Mouse (Mus musculus): Measurements from ENCODE around the gene Nfic. TPM values are rescaled to one million over a fixed set of nuclear protein-coding genes. Genes with fewer than 3 reads are reported as not detected.

Gene Nfic
- polyA plus RNA-seq, 1 experiment from 2014 or later = 6.9 TPM

- peaks cover 8% of the 10 kb centered on the region for H3K4me1 ChIP-seq (ENCODE audit: control insufficient read depth, insufficient read depth, low read length)
- no peak overlapping the region for H3K27ac ChIP-seq (ENCODE audit: low read depth, low read length)
- DNase-seq (ENCODE audit: low spot score, missing footprints) (peak; percentile 85), ATAC-seq (ENCODE audit: low FRiP score) (no peak)
- H3K27me3 ChIP-seq (ENCODE audit: control insufficient read depth, insufficient read depth, low read length) = peaks cover 55% of the 10 kb centered on the region
- H3K36me3 ChIP-seq (ENCODE audit: control insufficient read depth, insufficient read depth, low read length) = no peaks in the 10 kb centered on the region
- no peaks in the 10 kb centered on the region for H3K9me3 ChIP-seq (ENCODE audit: control insufficient read depth, low read length)
- WGBS = 76% methylated on average over 4 of the region's 4 CpGs
- peak overlapping the region; percentile 64; the same call in 1 of the 2 replicates for H3K4me2 ChIP-seq
- no peak overlapping the region for H3K4me3 ChIP-seq (ENCODE audit: low read depth, low read length)
- no peak overlapping the region for H3K9ac ChIP-seq (ENCODE audit: low read length)
Measured at GRCm38 (mm10) chr10:81463531-81463930, 8.1 kb upstream of the Nfic start.

- H3K4me1 ChIP-seq (ENCODE audit: control insufficient read depth, insufficient read depth, low read length) = peaks cover 8% of the 10 kb centered on the region
- H3K4me3 ChIP-seq (ENCODE audit: low read depth, low read length) = no peak overlapping the region
- H3K9ac ChIP-seq (ENCODE audit: low read length) = no peak overlapping the region
- no peak overlapping the region for H3K27ac ChIP-seq (ENCODE audit: low read depth, low read length)
- H3K27me3 ChIP-seq (ENCODE audit: control insufficient read depth, insufficient read depth, low read length) = peaks cover 58% of the 10 kb centered on the region
- H3K4me2 ChIP-seq = no peak overlapping the region
- ATAC-seq (ENCODE audit: low FRiP score) (no peak), DNase-seq (ENCODE audit: low spot score, missing footprints) (no peak)
- no peaks in the 10 kb centered on the region for H3K36me3 ChIP-seq (ENCODE audit: control insufficient read depth, insufficient read depth, low read length)
- no peaks in the 10 kb centered on the region for H3K9me3 ChIP-seq (ENCODE audit: control insufficient read depth, low read length)
- 69% methylated on average over 7 of the region's 7 CpGs for WGBS
Measured at GRCm38 (mm10) chr10:81462917-81463316, 7.5 kb upstream of the Nfic start.

- no peaks in the 10 kb centered on the region for H3K36me3 ChIP-seq (ENCODE audit: control insufficient read depth, insufficient read depth, low read length)
- WGBS = 35% methylated on average over 7 of the region's 7 CpGs
- no peaks in the 10 kb centered on the region for H3K9me3 ChIP-seq (ENCODE audit: control insufficient read depth, low read length)
- H3K4me1 ChIP-seq (ENCODE audit: control insufficient read depth, insufficient read depth, low read length) = peaks cover 8% of the 10 kb centered on the region
- no peak for ATAC-seq (ENCODE audit: low FRiP score)
- H3K9ac ChIP-seq (ENCODE audit: low read length) = no peak overlapping the region
- H3K27me3 ChIP-seq (ENCODE audit: control insufficient read depth, insufficient read depth, low read length) = peaks cover 58% of the 10 kb centered on the region
- no peak overlapping the region for H3K27ac ChIP-seq (ENCODE audit: low read depth, low read length)
- DNase-seq (ENCODE audit: low spot score, missing footprints) = peak; percentile 83
- H3K4me2 ChIP-seq = no peak overlapping the region
- no peak overlapping the region for H3K4me3 ChIP-seq (ENCODE audit: low read depth, low read length)
Measured at GRCm38 (mm10) chr10:81462415-81462804, 7.0 kb upstream of the Nfic start.

GRCm38 (mm10) chr10:81461673-81462414, 6.4 kb upstream of the Nfic start:
- Histone ChIP-seq H3K4me1 (ENCODE audit: control insufficient read depth, insufficient read depth, low read length) (peaks cover 8% of the 10 kb centered on the region), H3K27ac (ENCODE audit: low read depth, low read length) (no peak overlapping the region), H3K27me3 (ENCODE audit: control insufficient read depth, insufficient read depth, low read length) (peaks cover 58% of the 10 kb centered on the region), H3K36me3 (ENCODE audit: control insufficient read depth, insufficient read depth, low read length) (no peaks in the 10 kb centered on the region), H3K9ac (ENCODE audit: low read length) (no peak overlapping the region), H3K9me3 (ENCODE audit: control insufficient read depth, low read length) (no peaks in the 10 kb centered on the region), H3K4me3 (ENCODE audit: low read depth, low read length) (no peak overlapping the region), H3K4me2 (no peak overlapping the region)
- DNase-seq (ENCODE audit: low spot score, missing footprints) = peak; percentile 78
- ATAC-seq (ENCODE audit: low FRiP score) = no peak
- WGBS = 9% methylated on average over 16 of the region's 16 CpGs

- WGBS = 41% methylated on average over 11 of the region's 11 CpGs
- H3K27ac ChIP-seq (ENCODE audit: low read depth, low read length) = no peak overlapping the region
- peaks cover 54% of the 10 kb centered on the region for H3K27me3 ChIP-seq (ENCODE audit: control insufficient read depth, insufficient read depth, low read length)
- H3K4me1 ChIP-seq (ENCODE audit: control insufficient read depth, insufficient read depth, low read length) = peaks cover 8% of the 10 kb centered on the region
- no peak overlapping the region for H3K4me3 ChIP-seq (ENCODE audit: low read depth, low read length)
- DNase-seq (ENCODE audit: low spot score, missing footprints) (peak; percentile 83), ATAC-seq (ENCODE audit: low FRiP score) (no peak)
- no peaks in the 10 kb centered on the region for H3K9me3 ChIP-seq (ENCODE audit: control insufficient read depth, low read length)
- no peak overlapping the region for H3K4me2 ChIP-seq
- H3K36me3 ChIP-seq (ENCODE audit: control insufficient read depth, insufficient read depth, low read length) = no peaks in the 10 kb centered on the region
- no peak overlapping the region for H3K9ac ChIP-seq (ENCODE audit: low read length)
Measured at GRCm38 (mm10) chr10:81460951-81461350, 5.5 kb upstream of the Nfic start.

- Histone ChIP-seq H3K27ac (ENCODE audit: low read depth, low read length) (no peak overlapping the region), H3K9me3 (ENCODE audit: control insufficient read depth, low read length) (no peaks in the 10 kb centered on the region), H3K4me3 (ENCODE audit: low read depth, low read length) (no peak overlapping the region), H3K27me3 (ENCODE audit: control insufficient read depth, insufficient read depth, low read length) (peaks cover 54% of the 10 kb centered on the region), H3K36me3 (ENCODE audit: control insufficient read depth, insufficient read depth, low read length) (no peaks in the 10 kb centered on the region), H3K4me1 (ENCODE audit: control insufficient read depth, insufficient read depth, low read length) (peaks cover 8% of the 10 kb centered on the region), H3K4me2 (no peak overlapping the region), H3K9ac (ENCODE audit: low read length) (no peak overlapping the region)
- WGBS = 27% methylated on average over 20 of the region's 20 CpGs
- ATAC-seq (ENCODE audit: low FRiP score) (no peak), DNase-seq (ENCODE audit: low spot score, missing footprints) (peak; percentile 80)
Measured at GRCm38 (mm10) chr10:81460471-81460870, 5.0 kb upstream of the Nfic start.

- DNase-seq (ENCODE audit: low spot score, missing footprints) = peak; percentile 74
- no peak for ATAC-seq (ENCODE audit: low FRiP score)
- Histone ChIP-seq H3K36me3 (ENCODE audit: control insufficient read depth, insufficient read depth, low read length) (no peaks in the 10 kb centered on the region), H3K27me3 (ENCODE audit: control insufficient read depth, insufficient read depth, low read length) (peaks cover 56% of the 10 kb centered on the region), H3K27ac (ENCODE audit: low read depth, low read length) (no peak overlapping the region), H3K4me1 (ENCODE audit: control insufficient read depth, insufficient read depth, low read length) (peaks cover 4% of the 10 kb centered on the region), H3K9ac (ENCODE audit: low read length) (no peak overlapping the region), H3K9me3 (ENCODE audit: control insufficient read depth, low read length) (no peaks in the 10 kb centered on the region), H3K4me3 (ENCODE audit: low read depth, low read length) (no peak overlapping the region), H3K4me2 (no peak overlapping the region)
- 74% methylated on average over 21 of the region's 21 CpGs for WGBS
Measured at GRCm38 (mm10) chr10:81459399-81459798, 4.0 kb upstream of the Nfic start.

GRCm38 (mm10) chr10:81458267-81458666, 2.8 kb upstream of the Nfic start:
- Histone ChIP-seq H3K9me3 (ENCODE audit: control insufficient read depth, low read length) (no peaks in the 10 kb centered on the region), H3K4me2 (no peak overlapping the region), H3K27ac (ENCODE audit: low read depth, low read length) (no peak overlapping the region), H3K27me3 (ENCODE audit: control insufficient read depth, insufficient read depth, low read length) (peaks cover 57% of the 10 kb centered on the region), H3K36me3 (ENCODE audit: control insufficient read depth, insufficient read depth, low read length) (no peaks in the 10 kb centered on the region), H3K9ac (ENCODE audit: low read length) (no peak overlapping the region), H3K4me3 (ENCODE audit: low read depth, low read length) (no peak overlapping the region), H3K4me1 (ENCODE audit: control insufficient read depth, insufficient read depth, low read length) (no peaks in the 10 kb centered on the region)
- ATAC-seq (ENCODE audit: low FRiP score) (no peak), DNase-seq (ENCODE audit: low spot score, missing footprints) (peak; percentile 74)
- WGBS = 86% methylated on average over 6 of the region's 6 CpGs

GRCm38 (mm10) chr10:81457624-81458023, 2.2 kb upstream of the Nfic start:
- no peak overlapping the region for H3K9ac ChIP-seq (ENCODE audit: low read length)
- no peaks in the 10 kb centered on the region for H3K4me1 ChIP-seq (ENCODE audit: control insufficient read depth, insufficient read depth, low read length)
- ATAC-seq (ENCODE audit: low FRiP score) (no peak), DNase-seq (ENCODE audit: low spot score, missing footprints) (peak; percentile 74)
- no peaks in the 10 kb centered on the region for H3K36me3 ChIP-seq (ENCODE audit: control insufficient read depth, insufficient read depth, low read length)
- WGBS = 88% methylated on average over 8 of the region's 8 CpGs
- peaks cover 57% of the 10 kb centered on the region for H3K27me3 ChIP-seq (ENCODE audit: control insufficient read depth, insufficient read depth, low read length)
- H3K4me3 ChIP-seq (ENCODE audit: low read depth, low read length) = no peak overlapping the region
- no peak overlapping the region for H3K27ac ChIP-seq (ENCODE audit: low read depth, low read length)
- no peaks in the 10 kb centered on the region for H3K9me3 ChIP-seq (ENCODE audit: control insufficient read depth, low read length)
- no peak overlapping the region for H3K4me2 ChIP-seq

All from midbrain, embryonic 11.5 days (tissue).